Mouse (Mus musculus): ENCODE measurements around the gene Dnah7c.
"Not testable (repeated sequence)": the region's sequence is repeated elsewhere in the genome, so short reads cannot be mapped to it uniquely, and the experiment has no call there.

DNA sequence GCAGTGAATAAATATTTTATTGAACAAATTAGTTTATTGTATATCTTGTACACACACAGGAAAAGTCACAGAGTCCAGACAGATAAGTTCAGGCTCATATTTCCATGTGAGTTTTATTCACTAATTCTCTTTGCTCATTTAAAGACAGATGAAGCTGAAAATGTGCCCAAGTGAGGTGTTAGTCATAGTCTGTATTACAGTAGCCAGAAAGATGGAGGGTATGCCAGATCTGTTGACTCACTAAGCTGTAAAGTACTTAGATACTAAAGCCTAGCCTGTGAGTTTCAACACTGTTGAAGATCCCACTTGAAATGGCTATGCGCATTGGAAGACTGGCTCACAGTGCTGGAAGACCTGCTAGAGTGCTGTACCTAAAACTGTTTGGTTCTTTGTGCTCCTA is 171.0 kb downstream of the Dnah7c start:
- TF ChIP-seq POLR2A (IDR thresholded peaks at IDR 0.05; ENCODE audit: insufficient read length, low read depth); USF1 (IDR thresholded peaks at IDR 0.05; ENCODE audit: low read depth); MYOG (IDR thresholded peaks at IDR 0.05; ENCODE audit: control insufficient read depth in 1 of 3, insufficient read depth in 1 of 3, insufficient read length in 2 of 3, low read depth in 2 of 3); CEBPB (IDR thresholded peaks at IDR 0.05; ENCODE audit: insufficient read depth, poor library complexity, severe bottlenecking); SRF (IDR thresholded peaks at IDR 0.05; ENCODE audit: control insufficient read depth, insufficient read length, low read depth); MAX (IDR thresholded peaks at IDR 0.05; ENCODE audit: low read depth): not testable (repeated sequence)

Data from myocyte (in vitro differentiated cells).